Mouse (Mus musculus) kidney, adult 10 weeks (tissue): ENCODE data around the gene Dydc1. TPM values are rescaled to one million over a fixed set of nuclear protein-coding genes. Genes with fewer than 3 reads are reported as not detected.

Experiments used
- polyA plus RNA-seq: library from polyadenylated mRNA; stranded (reverse); fragments of 350-450 nt; fragmentation: Illumina TruSeq; extraction: RNeasy Lipid Tissue Mini Kit (QIAGEN cat#74804); gene quantifications from one replicate; pipeline ENCODE4 v1.2.3, GENCODE M21; 2014; ENCODE audit warnings: low read depth, low replicate concordance

The Dydc1 gene
- not detected for polyA plus RNA-seq

DNA sequence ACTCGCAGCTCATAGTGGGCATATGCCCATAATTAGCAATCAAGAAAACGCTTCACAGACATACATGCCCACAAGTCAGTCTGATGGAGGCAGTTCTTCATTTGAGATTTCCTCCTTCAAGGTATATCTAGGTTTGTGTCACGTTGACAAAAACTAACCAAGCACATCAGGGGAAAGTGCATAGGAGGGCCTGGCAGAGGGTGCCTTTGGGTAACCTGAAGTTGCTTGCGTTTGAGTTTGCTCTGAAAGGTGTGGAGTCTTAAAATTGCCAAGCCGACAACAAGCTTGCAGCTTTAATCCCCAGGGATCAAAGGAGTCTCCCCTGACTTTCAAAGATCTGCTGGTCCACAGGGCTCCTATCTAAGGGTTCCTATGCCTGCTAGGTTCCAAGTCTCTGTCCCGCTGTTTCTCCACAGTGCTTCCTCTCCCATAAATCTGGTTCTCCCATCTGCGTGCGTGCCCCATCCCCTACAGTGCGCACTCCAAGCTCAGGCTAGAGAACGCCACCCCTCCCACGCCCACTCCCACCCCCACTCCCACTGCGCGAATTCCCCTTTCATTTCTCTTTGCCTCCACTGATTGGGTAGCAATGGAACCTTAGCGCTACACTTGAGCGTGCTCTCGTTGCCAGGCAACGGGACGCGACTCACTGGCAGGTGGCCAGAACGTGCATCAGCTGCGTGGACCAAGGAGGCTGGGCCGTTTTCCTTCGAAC is at the start of gene Dydc1:
Gene Dydc1, plus strand, starts transcription at position 683 of the 715 bp plus-strand sequence.

DNA sequence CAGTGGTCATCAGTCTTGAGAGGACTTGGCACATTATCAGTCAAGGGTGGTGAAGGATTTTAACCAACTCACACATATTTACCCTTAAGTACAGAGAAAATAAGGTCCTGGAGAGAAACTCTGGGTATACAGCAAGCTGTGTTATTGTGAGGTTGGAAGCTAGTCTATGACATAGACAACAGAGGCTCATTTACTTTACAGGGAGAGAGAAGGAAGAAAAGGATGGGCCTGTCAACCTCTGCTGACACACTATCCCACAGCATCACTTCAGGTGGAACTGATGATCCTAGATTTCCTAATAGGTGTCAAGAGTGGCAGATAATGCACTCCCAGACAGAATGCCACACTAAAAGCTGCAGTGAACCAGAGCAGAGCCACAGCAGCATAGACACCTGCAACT is 3.6 kb upstream of the Dydc1 start, which contains the start of gene Dydc2:
Gene Dydc2, minus strand, starts transcription at position 101 of the 400 bp plus-strand sequence.

DNA sequence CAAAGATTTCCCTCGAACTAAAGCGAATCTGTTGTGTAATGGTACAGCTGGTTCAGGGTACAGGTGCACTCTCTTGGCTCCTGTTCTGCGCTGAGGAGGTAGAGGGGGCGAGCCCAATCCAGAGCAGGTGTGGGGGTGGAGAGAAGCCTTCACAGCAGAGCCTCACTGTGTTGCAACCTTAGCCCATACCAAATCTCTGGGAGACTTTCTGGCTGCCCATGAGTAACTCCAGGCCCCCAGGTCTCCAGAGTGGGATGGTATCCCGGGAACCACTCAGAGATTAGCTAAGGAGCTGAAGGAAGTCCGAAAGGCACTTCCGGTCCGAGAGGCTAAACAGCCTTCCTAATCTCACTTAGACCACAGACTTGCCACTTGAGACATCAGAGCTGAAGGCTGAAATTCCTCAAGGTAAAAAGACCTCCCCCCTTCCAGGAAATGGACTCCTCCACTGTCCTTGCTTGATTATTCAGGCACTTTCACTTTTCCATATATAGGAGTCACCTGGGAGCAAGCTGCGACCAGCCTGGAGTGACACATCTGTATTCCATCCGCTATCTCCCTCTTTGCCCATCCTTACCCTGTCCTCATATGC is 32.2 kb downstream of the Dydc1 start, which contains the start of gene Mat1a:
Gene Mat1a, plus strand, starts transcription at position 183 of the 592 bp plus-strand sequence.

DNA sequence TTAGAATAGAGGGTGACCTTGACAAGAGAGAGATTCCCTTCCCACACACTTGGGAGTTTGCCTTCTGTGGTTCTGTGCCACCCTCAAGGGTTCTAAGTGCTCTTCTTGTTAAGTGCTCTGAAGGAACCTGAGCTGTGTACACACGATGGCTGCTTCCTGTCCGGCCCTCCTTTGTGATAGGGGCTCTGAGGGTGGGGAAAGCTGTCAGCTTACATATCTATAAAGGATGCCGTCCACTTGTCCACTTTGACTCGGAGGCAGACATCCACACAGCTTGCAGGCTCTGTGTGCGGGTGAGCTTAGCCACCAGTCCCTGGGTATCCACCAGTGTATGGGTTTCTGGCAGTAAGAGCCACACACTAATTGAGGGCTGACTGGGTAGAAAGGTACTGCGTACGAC is 58.8 kb downstream of the Dydc1 start, which contains the start of gene Sftpa1:
Gene Sftpa1, plus strand, starts transcription at position 243 of the 400 bp plus-strand sequence.

Other genes starting within 250 kb of the Dydc1 start
- gene Sh2d4b, start 179.6 kb upstream of the Dydc1 start, polyA plus RNA-seq: 3.5 TPM
- gene Tspan14, start 106.1 kb upstream of the Dydc1 start, polyA plus RNA-seq: 23.8 TPM
- 295 TPM for gene Fam213a, start 59.1 kb upstream of the Dydc1 start, polyA plus RNA-seq
- gene Dydc2, start 3.7 kb upstream of the Dydc1 start, polyA plus RNA-seq: not detected
- gene Mat1a, start 32.1 kb downstream of the Dydc1 start, polyA plus RNA-seq: 0.12 TPM
- gene Sftpa1, start 58.9 kb downstream of the Dydc1 start, polyA plus RNA-seq: not detected
- gene Mbl1, start 78.5 kb downstream of the Dydc1 start, polyA plus RNA-seq: 1.1 TPM
- not detected for gene Sftpd, start 112.2 kb downstream of the Dydc1 start, polyA plus RNA-seq
- gene Gm2832, start 205.9 kb downstream of the Dydc1 start, polyA plus RNA-seq: not detected